Mouse (Mus musculus) cerebellum, adult 2 months (tissue): ENCODE results near the gene Pspc1.

ENCODE experiments used
- CTCF ChIP-seq: fragments of 200-500 bp; IDR thresholded peaks from 2 replicates; pipeline ENCODE4 v1.5.1; 2011; ENCODE audit warnings: low read depth, mild to moderate bottlenecking, control low read depth, low read length, moderate library complexity, borderline replicate concordance; ENCODE audit not compliant: insufficient read depth
- POLR2A ChIP-seq: fragments of 200-500 bp; IDR thresholded peaks from 2 replicates; pipeline ENCODE4 v1.6.1; 2011; ENCODE audit warnings: low read length, control low read depth, borderline replicate concordance; ENCODE audit not compliant: insufficient read depth

GRCm38 (mm10) chr14:56776571-56777238 is 1.4 kb downstream of the Pspc1 start:
- TF ChIP-seq CTCF: no peak
- no peak for TF ChIP-seq POLR2A
